Mouse (Mus musculus): ENCODE measurements around the gene Thap8. TPM values are rescaled to one million over a fixed set of nuclear protein-coding genes. Genes with fewer than 3 reads are reported as not detected.
A peak's percentile ranks its signal among the peaks of the same experiment; 100 is the strongest.

The Thap8 gene
- total RNA-seq, 2 experiments from 2014 or later: 0.32 to 0.38 TPM

- no peak for DNase-seq
These were observed 38.2 kb downstream of the Thap8 start for GRCm38 (mm10) chr7:30318142-30318541.

GRCm38 (mm10) chr7:30320946-30321345, 41.1 kb downstream of the Thap8 start:
- DNase-seq: no peak

GRCm38 (mm10) chr7:30321539-30322284, 41.8 kb downstream of the Thap8 start, which contains the start of gene E130208F15Rik:
E130208F15Rik (plus strand) TSS chr7:30321740.
- DNase-seq: peak; percentile 49

DNA sequence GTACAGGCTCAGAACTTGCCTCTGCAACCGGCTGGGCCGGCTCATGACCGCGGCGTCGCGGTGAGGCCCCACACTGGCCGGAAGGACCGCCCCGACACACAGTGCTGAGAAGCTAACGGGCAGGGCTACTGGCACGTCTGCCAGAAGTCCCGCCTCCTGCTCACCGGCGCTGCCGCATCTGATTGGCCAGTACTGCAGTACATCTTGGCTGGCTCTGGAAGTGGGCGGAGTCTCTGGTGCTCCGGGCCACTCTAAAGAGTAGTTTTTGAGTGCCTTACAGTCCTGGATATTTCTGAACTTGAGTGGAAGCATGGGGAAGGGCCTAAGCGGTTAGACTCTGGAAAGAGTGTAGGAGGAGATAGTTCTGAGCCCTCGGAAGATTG, 42.4 kb downstream of the Thap8 start:
- peak; percentile 97 for DNase-seq

DNA sequence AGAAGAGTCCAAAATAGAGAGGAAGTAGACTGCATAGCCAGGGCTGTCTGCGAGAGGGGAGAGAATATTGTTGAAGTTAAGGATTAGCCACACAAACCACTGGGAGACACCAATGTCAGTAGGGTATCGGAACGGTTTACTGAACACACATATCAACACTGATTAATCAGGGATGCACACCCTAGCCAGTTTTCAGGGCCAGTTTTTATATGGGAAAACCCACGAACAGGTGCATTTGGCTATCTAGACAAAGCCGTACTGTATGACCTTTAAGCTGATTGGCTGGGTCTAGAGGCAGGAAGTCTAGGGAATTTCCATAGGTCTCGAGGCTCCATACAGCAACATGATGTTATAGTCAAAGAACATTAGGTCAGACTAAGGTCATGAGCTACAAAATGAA, 43.0 kb downstream of the Thap8 start:
- no peak for DNase-seq

- no peak for DNase-seq
These were observed 43.9 kb downstream of the Thap8 start, which contains the start of gene Sdhaf1 for GRCm38 (mm10) chr7:30323795-30324194. Sdhaf1 (minus strand) TSS chr7:30323895.

GRCm38 (mm10) chr7:30324300-30324944, 44.5 kb downstream of the Thap8 start:
- no peak for DNase-seq

GRCm38 (mm10) chr7:30325364-30325763, 45.5 kb downstream of the Thap8 start:
- peak; percentile 49 for DNase-seq

DNA sequence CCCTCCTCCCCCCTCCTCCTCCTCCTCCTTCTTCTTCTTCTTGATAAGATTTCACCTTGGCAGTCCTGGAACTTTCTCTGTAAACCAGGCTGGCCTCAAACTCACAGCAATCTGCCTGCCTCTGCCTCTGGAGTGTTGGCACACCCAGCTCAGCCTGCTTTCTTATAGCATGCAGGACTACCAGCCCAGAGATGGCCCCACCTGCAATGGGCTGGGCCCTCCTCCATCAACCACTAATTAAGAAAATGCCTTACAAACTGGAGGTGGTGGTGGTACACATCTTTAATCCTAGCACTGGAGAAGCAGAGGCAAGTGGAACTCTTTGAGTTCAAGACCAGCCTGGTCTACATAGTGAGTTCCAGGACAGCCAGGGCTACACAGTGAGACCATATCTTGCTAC, 46.5 kb downstream of the Thap8 start:
- DNase-seq: no peak

DNA sequence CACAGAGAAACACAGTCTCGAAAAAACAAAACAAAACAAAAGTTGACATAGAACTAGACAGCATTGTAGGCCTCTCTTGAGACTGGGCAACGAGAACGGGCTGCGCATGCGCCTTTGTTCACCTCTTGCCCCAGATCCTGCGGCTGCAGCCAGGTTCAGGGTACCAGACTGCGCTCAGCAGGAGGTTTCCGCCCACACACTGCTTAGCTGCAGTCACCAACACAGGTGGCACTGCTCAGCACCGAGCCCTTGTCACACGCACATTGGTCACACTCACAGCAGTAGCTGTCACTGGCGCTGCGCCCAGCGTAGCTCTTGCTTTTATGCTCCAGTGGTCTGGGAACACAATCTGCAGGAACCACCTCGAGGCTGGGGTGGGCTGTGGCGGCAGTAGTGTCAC, 47.2 kb downstream of the Thap8 start:
- no peak for DNase-seq

GRCm38 (mm10) chr7:30328379-30328778, 48.5 kb downstream of the Thap8 start:
- DNase-seq: no peak

- DNase-seq: peak; percentile 59
These were observed 52.0 kb downstream of the Thap8 start for GRCm38 (mm10) chr7:30331887-30332286.

DNA sequence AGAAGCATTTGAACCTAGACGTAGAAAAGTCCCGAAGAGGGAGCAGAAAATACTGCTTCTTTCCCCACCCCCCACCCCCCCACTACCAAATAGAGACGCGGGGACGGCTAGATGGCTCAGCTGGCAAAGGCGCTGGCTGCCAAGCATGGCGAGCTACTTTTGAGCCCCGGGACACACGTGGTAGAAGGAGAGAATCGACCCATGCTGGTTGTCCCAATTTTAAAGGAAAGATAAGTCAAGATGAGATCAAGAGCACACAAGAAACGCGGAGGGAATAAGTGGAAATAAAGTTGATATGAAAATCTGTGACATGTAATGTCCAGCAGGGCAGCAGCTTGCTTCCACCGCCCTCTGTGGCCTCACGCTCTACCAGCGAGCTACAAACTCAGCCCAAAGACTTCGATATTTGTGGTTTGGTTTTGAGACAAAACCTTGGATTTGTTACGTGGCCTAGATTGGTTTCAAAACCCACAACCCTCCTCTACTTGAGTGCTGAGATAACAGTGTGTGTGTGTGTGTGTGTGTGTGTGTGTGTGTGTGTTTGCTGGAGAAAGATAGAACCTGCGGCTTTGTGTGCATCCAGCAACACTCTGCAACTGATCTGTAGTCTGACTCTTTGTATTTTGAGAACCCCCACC, 52.8 kb downstream of the Thap8 start:
- DNase-seq: no peak

- no peak for DNase-seq
These were observed 53.5 kb downstream of the Thap8 start for GRCm38 (mm10) chr7:30333436-30333835.

- DNase-seq: no peak
These were observed 54.7 kb downstream of the Thap8 start for GRCm38 (mm10) chr7:30334563-30334962.

DNA sequence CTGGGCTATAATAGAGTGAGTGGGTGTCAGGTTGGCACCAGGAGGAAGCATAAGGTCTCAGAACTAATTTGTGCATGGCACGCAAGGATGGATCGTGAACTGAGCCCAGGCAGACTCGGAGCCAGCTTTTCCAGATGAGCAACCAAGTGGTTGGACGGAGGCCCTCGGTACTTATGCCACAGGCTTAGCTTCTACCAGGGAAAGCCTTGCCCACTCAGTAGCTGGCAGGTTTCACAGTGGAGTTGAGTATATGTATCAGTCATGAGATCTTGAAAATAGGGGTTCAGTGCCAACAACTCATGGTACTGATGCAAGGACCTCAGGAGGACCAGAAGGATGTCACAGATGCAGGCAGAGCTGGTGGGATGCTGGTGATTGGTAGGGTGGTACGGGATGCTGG, 55.8 kb downstream of the Thap8 start:
- DNase-seq: no peak

DNA sequence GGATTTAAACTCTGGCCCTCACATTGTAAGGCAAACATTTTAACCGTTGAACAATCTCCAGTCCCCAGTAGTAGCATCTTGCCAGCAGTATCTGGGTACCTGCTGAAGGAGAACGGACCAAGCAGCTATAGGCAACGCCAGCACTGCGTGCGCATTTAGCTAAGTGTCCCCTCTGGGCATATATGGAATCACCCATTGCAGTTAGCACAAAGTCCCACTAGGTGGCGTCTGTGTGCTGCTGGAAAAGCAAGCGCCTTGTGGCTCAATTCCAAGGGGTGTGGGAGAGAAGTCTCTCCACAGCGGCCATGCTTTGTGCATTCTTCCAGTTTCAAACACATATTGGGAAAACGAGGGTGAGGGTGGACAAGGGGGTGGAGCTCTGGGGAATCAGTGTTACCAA, 56.5 kb downstream of the Thap8 start:
- DNase-seq: peak; percentile 88

GRCm38 (mm10) chr7:30339432-30340109, 59.7 kb downstream of the Thap8 start:
- no peak for DNase-seq
